Mouse (Mus musculus) heart, embryonic 13.5 days (tissue): Measurements from ENCODE around the gene S100a3. TPM values are rescaled to one million over a fixed set of nuclear protein-coding genes. Genes with fewer than 3 reads are reported as not detected.

Experiments used
- ATAC-seq: fragments of 200-750 bp; cut with Nextera tagmentation; 2 replicates; pipeline ENCODE4 v1.8.0; 2017; ENCODE audit warnings: moderate TSS enrichment; ENCODE audit not compliant: insufficient number of reproducible peaks, low FRiP score, low TSS enrichment; ENCODE audit errors: extremely low read depth
- H3K27ac ChIP-seq: fragments of 300-500 bp; sonication (generic); replicated peaks from 2 replicates; pipeline ENCODE4 v1.5.1; 2015; ENCODE audit warnings: moderate library complexity, mild to moderate bottlenecking, inconsistent platforms
- H3K27me3 ChIP-seq: fragments of 300-500 bp; sonication (generic); replicated peaks from 2 replicates; pipeline ENCODE4 v1.6.1; 2015; ENCODE audit warnings: mild to moderate bottlenecking, inconsistent platforms
- H3K36me3 ChIP-seq: fragments of 300-500 bp; sonication (generic); 2 replicates; pipeline ENCODE4 v1.6.1; 2015; ENCODE audit warnings: mild to moderate bottlenecking, inconsistent platforms
- H3K4me1 ChIP-seq: fragments of 300-500 bp; sonication (generic); 2 replicates; pipeline ENCODE4 v1.6.1; 2015; ENCODE audit warnings: inconsistent platforms
- H3K4me2 ChIP-seq: fragments of 300-500 bp; sonication (generic); 2 replicates; pipeline ENCODE4 v1.6.1; 2015; ENCODE audit warnings: inconsistent platforms, mild to moderate bottlenecking, moderate library complexity
- H3K4me3 ChIP-seq: fragments of 300-500 bp; sonication (generic); 2 replicates; pipeline ENCODE4 v1.5.1; 2015; ENCODE audit warnings: moderate library complexity, mild to moderate bottlenecking, inconsistent platforms
- H3K9ac ChIP-seq: fragments of 300-500 bp; sonication (generic); 2 replicates; pipeline ENCODE4 v1.6.1; 2015; ENCODE audit warnings: inconsistent platforms, mild to moderate bottlenecking, moderate library complexity
- H3K9me3 ChIP-seq: fragments of 300-500 bp; sonication (generic); 2 replicates; pipeline ENCODE4 v1.6.1; 2016; ENCODE audit warnings: inconsistent platforms
- WGBS: fragments of 180-500 bp; shearing (Covaris S2); methylation state at CpG from one replicate; pipeline ENCODE4 v1.1.7; 2015; ENCODE audit warnings: mixed read lengths; 5-methylcytosine and 5-hydroxymethylcytosine counted together
- polyA plus RNA-seq: library from polyadenylated mRNA; unstranded; fragments of >200 nt; fragmentation: Nextera tagmentation; extraction: Ambion mirVana; gene quantifications from 2 replicates; pipeline ENCODE4 v1.2.1, GENCODE M21; 2015

The S100a3 gene
- polyA plus RNA-seq, 1 experiment from 2014 or later, result 0.27 TPM

DNA sequence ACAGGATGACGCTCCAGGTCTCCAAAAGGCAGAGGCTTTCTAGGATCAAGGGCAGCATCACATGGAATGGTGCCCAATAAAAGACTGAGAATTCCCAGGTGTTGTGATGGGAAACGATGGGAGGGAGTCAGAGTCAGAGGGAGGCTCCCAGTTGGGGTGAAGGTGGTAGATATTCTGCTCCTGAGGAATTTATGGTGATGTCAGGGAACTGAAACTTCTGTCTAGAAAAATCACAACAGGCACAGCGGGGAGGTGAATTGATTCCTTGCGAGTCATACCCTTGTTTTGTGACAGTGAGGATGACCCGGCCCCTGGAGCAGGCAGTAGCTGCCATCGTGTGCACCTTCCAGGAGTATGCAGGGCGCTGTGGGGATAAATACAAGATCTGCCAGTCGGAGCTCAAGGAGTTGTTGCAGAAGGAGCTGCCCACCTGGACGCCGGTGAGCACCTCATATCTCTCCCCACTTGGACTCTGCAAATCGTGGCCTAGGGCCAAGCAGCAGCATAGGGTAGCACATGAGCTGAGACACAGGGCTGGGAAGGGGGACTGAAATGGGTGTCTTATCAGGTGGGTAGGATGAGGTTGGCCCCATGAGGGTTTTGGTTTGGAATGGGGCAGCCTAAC is 41.2 kb downstream of the S100a3 start, which contains the start of gene Gm42674:
Gm42674 (plus strand) TSS at position 419 of the 625 bp plus-strand sequence.
- Histone ChIP-seq H3K36me3 (no peaks in the 10 kb centered on the region), H3K4me2 (no peak within 1 kb of the TSS), H3K27me3 (no peaks in the 10 kb centered on the region), H3K4me1 (peaks cover 42% of the 10 kb centered on the region), H3K9me3 (no peaks in the 10 kb centered on the region), H3K9ac (no peak within 1 kb of the TSS), H3K27ac (no peak within 1 kb of the TSS), H3K4me3 (no peak within 1 kb of the TSS)
- ATAC-seq, result no peak
- WGBS, result 63% methylated on average over 11 of the region's 11 CpGs

DNA sequence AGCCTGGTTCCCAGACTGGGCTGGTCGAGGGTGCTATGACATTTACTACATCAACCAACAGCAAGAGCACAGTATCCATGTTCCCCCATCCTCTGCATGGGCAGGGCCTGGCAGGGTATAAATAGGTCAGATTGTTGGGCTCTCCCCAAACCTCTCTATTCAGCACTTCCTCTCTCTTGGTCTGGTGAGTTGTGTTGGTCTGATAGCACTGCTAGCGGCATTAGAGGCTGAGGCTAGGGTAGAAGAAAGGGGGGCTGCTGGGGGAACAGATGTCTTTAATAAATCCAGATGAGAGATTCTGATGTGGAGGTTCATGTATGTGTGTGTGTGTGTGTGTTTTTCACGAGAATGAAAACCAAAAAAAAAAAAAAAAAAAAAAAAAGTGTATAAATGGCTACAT is 43.2 kb downstream of the S100a3 start, which contains the start of gene S100a4:
S100a4 (plus strand) TSS at position 149 of the 400 bp plus-strand sequence.
- Histone ChIP-seq H3K9me3 (no peaks in the 10 kb centered on the region), H3K4me2 (no peak within 1 kb of the TSS), H3K36me3 (no peaks in the 10 kb centered on the region), H3K9ac (no peak within 1 kb of the TSS), H3K27ac (peak within 1 kb of the TSS; percentile 64), H3K4me3 (no peak within 1 kb of the TSS), H3K4me1 (peaks cover 35% of the 10 kb centered on the region), H3K27me3 (0 out of 2 replicates have a peak, but pooled peaks cover 5% of the 10 kb centered on the region)
- 43% methylated on average over 3 of the region's 3 CpGs for WGBS
- no peak for ATAC-seq

DNA sequence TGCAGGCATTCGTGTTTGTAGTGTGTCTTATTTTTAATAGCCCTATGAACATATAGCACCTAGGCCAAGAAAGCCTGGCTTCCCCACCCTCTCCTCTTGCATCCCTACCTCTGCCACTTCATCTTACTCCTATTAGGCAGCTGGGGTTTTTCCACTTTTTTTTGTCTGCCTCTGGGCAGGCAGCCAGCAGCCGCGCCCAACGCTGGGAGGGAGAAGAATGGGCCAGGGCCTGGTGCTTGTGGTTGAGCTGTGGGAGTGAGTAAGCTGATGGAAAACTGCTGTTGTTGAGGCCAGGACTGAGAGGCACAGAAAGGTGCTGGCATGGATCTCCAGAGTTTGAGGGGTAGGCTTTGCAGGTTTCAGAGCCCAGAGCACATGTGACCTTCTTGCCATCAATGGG is 44.0 kb downstream of the S100a3 start:
- Histone ChIP-seq H3K27ac (peak overlapping the region; percentile 64), H3K9me3 (no peaks in the 10 kb centered on the region), H3K36me3 (no peaks in the 10 kb centered on the region), H3K27me3 (0 out of 2 replicates have a peak, but pooled peaks cover 5% of the 10 kb centered on the region), H3K4me2 (no peak overlapping the region), H3K9ac (no peak overlapping the region), H3K4me3 (no peak overlapping the region), H3K4me1 (peaks cover 35% of the 10 kb centered on the region)
- no peak for ATAC-seq
- 34% methylated on average over 4 of the region's 4 CpGs for WGBS

DNA sequence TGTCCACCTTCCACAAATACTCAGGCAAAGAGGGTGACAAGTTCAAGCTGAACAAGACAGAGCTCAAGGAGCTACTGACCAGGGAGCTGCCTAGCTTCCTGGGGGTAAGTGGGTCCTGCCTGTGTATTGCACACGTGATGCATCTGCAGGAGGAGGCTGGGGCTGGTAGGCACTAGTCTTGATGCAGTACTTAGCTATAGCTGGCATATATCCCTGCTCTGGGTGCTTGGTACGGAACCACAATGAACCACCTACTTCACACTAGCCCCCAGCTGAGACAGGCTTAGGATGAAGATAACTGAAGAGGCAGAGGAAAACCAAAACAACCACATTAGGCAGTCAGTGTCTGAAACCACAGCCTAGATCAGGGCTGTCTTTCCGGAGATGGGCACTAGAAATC is 44.7 kb downstream of the S100a3 start:
- no peak overlapping the region for H3K9ac ChIP-seq
- no peak for ATAC-seq
- H3K9me3 ChIP-seq, result no peaks in the 10 kb centered on the region
- no peaks in the 10 kb centered on the region for H3K36me3 ChIP-seq
- no peak overlapping the region for H3K4me3 ChIP-seq
- 0 out of 2 replicates have a peak, but pooled peaks cover 5% of the 10 kb centered on the region for H3K27me3 ChIP-seq
- H3K4me1 ChIP-seq, result peaks cover 34% of the 10 kb centered on the region
- WGBS, result 77% methylated on average over 3 of the region's 3 CpGs
- H3K4me2 ChIP-seq, result no peak overlapping the region
- H3K27ac ChIP-seq, result peak overlapping the region; percentile 64

DNA sequence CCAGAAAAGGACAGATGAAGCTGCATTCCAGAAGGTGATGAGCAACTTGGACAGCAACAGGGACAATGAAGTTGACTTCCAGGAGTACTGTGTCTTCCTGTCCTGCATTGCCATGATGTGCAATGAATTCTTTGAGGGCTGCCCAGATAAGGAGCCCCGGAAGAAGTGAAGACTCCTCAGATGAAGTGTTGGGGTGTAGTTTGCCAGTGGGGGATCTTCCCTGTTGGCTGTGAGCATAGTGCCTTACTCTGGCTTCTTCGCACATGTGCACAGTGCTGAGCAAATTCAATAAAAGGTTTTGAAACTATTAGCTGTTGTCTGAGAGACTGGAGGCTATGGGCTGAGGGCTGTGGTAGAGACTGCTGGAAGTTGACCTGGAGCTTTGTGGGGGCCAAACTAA is 45.4 kb downstream of the S100a3 start:
- H3K27me3 ChIP-seq, result 0 out of 2 replicates have a peak, but pooled peaks cover 5% of the 10 kb centered on the region
- no peaks in the 10 kb centered on the region for H3K36me3 ChIP-seq
- H3K4me1 ChIP-seq, result peaks cover 27% of the 10 kb centered on the region
- WGBS, result 79% methylated on average over 2 of the region's 2 CpGs
- no peaks in the 10 kb centered on the region for H3K9me3 ChIP-seq
- H3K4me3 ChIP-seq, result no peak overlapping the region
- no peak overlapping the region for H3K27ac ChIP-seq
- ATAC-seq, result no peak
- no peak overlapping the region for H3K9ac ChIP-seq
- H3K4me2 ChIP-seq, result no peak overlapping the region

DNA sequence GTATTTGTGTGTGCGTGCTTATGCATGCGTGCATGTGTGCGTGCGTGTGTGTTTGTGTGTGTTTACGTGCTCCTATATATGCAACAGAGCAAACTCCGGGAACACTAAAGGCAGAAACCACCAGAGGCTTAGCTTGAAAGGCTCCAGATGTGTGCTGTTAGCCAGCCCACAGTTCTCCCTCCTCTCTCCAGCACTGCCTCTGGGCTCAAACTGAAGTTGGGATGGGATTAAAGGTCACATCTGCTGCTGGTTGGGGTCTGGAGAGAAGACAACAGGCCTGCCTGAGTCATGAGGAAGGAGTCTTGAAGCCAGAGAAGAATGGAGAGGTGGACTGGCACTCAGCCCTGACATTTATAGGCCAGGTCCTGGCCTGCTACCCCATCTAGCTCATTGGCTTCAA is 45.8 kb downstream of the S100a3 start:
- Histone ChIP-seq H3K27ac (no peak overlapping the region), H3K9me3 (no peaks in the 10 kb centered on the region), H3K27me3 (0 out of 2 replicates have a peak, but pooled peaks cover 5% of the 10 kb centered on the region), H3K36me3 (no peaks in the 10 kb centered on the region), H3K4me2 (no peak overlapping the region), H3K4me3 (no peak overlapping the region), H3K4me1 (peaks cover 23% of the 10 kb centered on the region), H3K9ac (no peak overlapping the region)
- WGBS, result 92% methylated on average over 6 of the region's 6 CpGs
- no peak; the same call in 1 of the 2 replicates for ATAC-seq

DNA sequence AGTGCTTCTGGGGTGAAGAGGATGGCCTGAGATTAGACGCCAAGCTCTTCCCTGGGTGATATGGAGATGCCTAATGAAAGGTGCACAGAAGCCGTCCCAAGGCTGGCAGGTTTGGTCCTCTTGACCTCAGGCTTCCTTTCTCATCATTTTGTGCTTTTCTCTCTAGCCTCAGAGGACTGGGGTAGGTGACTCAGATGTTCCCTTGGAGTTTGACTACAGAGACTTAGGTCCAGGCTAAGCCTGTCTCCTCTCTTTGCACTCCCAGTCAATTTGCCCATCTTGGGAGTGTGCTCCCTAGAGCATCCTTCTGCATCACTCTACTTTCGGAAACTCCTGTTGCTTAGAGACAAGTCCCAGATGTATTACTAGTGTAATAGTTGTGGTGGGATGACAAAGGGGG is 47.0 kb downstream of the S100a3 start:
- no peaks in the 10 kb centered on the region for H3K9me3 ChIP-seq
- H3K4me3 ChIP-seq, result no peak overlapping the region
- WGBS, result 81% methylated on average over 3 of the region's 3 CpGs
- ATAC-seq, result no peak
- H3K9ac ChIP-seq, result no peak overlapping the region
- 0 out of 2 replicates have a peak, but pooled peaks cover 9% of the 10 kb centered on the region for H3K27me3 ChIP-seq
- no peak overlapping the region for H3K4me2 ChIP-seq
- no peak overlapping the region for H3K27ac ChIP-seq
- no peaks in the 10 kb centered on the region for H3K36me3 ChIP-seq
- peaks cover 22% of the 10 kb centered on the region for H3K4me1 ChIP-seq

DNA sequence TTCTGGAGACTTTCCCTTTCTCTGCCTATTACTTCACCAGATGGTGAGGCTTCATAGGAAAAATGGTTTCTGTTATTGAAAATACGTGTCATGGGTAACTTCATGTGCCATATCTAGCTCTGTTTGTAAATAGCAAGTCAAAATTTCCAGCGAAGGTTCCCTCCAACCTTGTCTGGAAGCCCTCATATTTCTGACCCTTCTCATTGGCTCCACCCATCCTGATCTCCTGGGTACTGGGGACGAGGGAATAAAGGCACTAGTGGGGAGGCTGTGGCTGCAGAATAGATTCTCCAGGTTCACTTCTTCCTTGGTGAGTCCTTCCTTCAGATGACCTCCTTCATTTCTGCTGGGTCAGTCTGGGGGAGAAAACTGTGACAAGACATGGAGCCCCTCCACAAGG is 47.8 kb downstream of the S100a3 start, which contains the start of gene S100a5:
S100a5 (plus strand) TSS at position 301 of the 400 bp plus-strand sequence.
- H3K27me3 ChIP-seq, result 0 out of 2 replicates have a peak, but pooled peaks cover 9% of the 10 kb centered on the region
- ATAC-seq, result no peak
- H3K4me2 ChIP-seq, result no peak within 1 kb of the TSS
- H3K4me1 ChIP-seq, result peaks cover 24% of the 10 kb centered on the region
- no peaks in the 10 kb centered on the region for H3K9me3 ChIP-seq
- H3K27ac ChIP-seq, result no peak within 1 kb of the TSS
- no peaks in the 10 kb centered on the region for H3K36me3 ChIP-seq
- 51% methylated on average over 3 of the region's 3 CpGs for WGBS
- no peak within 1 kb of the TSS for H3K4me3 ChIP-seq
- no peak within 1 kb of the TSS for H3K9ac ChIP-seq

DNA sequence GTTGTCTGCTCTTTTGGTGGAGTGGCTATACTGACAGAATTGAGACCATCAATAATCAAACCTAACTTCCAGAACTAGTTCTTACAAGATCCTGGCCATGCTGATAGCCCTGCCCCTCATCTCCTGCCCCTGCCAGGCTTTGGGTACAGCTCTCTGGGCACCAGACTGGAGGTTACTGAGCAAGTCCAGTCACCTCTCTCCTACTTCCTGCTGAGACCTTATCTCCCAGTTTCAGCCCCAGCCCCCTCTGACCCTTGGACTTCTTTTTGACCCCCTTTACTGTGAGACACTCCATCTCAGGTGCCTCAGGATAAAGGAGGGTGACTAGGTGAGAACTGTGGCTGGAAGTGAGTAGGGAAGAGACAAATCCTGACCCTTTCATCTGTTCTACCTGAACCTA is 48.7 kb downstream of the S100a3 start:
- H3K9me3 ChIP-seq, result no peaks in the 10 kb centered on the region
- no peak for ATAC-seq
- H3K27me3 ChIP-seq, result 0 out of 2 replicates have a peak, but pooled peaks cover 14% of the 10 kb centered on the region
- no peak overlapping the region for H3K4me2 ChIP-seq
- no peaks in the 10 kb centered on the region for H3K36me3 ChIP-seq
- H3K27ac ChIP-seq, result no peak overlapping the region
- no peak overlapping the region for H3K9ac ChIP-seq
- no peak overlapping the region for H3K4me3 ChIP-seq
- H3K4me1 ChIP-seq, result peaks cover 19% of the 10 kb centered on the region

DNA sequence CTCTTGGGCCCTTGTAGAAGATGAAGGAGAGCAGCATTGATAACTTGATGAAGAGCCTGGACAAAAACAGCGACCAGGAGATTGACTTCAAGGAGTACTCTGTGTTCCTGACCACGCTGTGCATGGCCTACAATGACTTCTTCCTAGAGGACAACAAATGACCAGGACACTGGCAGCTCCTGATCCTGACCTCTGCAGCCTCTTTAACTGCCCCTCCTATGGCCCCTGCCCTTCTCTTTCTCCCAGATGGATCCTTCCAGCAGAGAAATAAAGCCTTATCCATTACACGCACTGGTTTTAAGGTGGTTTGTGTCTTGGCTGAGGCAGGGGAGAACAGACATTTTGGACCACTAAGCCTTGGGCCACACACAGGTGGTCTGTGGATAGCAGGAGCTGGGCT is 51.1 kb downstream of the S100a3 start:
- no peak overlapping the region for H3K4me2 ChIP-seq
- H3K4me3 ChIP-seq, result no peak overlapping the region
- H3K27ac ChIP-seq, result no peak overlapping the region
- H3K9me3 ChIP-seq, result no peaks in the 10 kb centered on the region
- H3K4me1 ChIP-seq, result peaks cover 13% of the 10 kb centered on the region
- H3K27me3 ChIP-seq, result 0 out of 2 replicates have a peak, but pooled peaks cover 14% of the 10 kb centered on the region
- no peak overlapping the region for H3K9ac ChIP-seq
- WGBS, result 74% methylated on average over 3 of the region's 3 CpGs
- H3K36me3 ChIP-seq, result no peaks in the 10 kb centered on the region
- no peak for ATAC-seq

DNA sequence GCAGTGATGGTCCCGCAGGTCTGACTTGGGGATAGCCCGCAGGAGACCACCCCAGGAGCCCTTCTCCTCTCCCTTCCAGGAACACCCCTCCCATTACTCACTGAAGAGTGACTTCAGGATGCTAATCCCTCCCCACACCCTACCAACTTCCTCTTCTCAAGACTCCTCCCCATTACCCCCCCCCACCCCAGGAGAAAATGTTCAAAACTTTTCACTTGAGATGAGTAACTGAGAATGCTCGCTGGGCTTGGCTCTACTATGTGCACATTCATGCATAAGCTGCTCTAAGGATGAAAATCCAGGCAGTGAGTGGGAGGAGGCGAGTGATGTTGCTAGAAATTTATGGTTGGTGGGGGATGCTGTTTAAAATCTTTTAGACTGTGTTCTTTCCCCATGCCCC is 51.7 kb downstream of the S100a3 start:
- 54% methylated on average over 4 of the region's 4 CpGs for WGBS
- no peak overlapping the region for H3K9ac ChIP-seq

More for the DNA sequence above, 51.7 kb downstream of the S100a3 start:
- Histone ChIP-seq H3K27ac (no peak overlapping the region), H3K36me3 (no peaks in the 10 kb centered on the region), H3K4me3 (no peak overlapping the region), H3K9me3 (no peaks in the 10 kb centered on the region), H3K4me2 (no peak overlapping the region), H3K27me3 (0 out of 2 replicates have a peak, but pooled peaks cover 14% of the 10 kb centered on the region), H3K4me1 (peaks cover 13% of the 10 kb centered on the region)
- no peak for ATAC-seq
